Mouse (Mus musculus) lung, postnatal 25 days (tissue): Measurements from ENCODE around the gene Rapgef5.

ENCODE experiments used
- DNase-seq: peaks from one replicate; pipeline ENCODE4 v3.0.0; 2022; ENCODE audit warnings: low spot score

Rapgef5 gene

DNA sequence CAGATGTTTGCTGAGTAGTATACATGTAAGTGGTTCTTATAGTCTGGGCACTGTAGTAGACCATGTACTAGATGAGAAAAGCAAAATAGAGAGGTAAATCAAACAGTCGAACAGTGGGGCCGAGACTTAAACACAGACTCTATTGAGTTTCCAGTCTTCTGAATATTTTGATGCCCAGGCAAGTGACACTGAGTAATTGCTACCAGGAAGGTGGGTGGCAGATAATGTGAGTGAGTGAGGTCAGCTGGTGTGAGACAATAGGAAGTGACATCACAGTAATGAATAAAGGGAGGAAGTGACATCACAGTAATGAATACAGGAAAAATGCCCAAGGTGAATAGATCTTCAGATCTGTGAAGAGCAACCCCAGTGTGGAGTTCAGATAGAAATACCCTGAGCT lies at the start of gene Rapgef5:
TSS of gene Rapgef5 (plus strand) at position 301 of the 400 bp plus-strand sequence.
- no peak for DNase-seq

DNA sequence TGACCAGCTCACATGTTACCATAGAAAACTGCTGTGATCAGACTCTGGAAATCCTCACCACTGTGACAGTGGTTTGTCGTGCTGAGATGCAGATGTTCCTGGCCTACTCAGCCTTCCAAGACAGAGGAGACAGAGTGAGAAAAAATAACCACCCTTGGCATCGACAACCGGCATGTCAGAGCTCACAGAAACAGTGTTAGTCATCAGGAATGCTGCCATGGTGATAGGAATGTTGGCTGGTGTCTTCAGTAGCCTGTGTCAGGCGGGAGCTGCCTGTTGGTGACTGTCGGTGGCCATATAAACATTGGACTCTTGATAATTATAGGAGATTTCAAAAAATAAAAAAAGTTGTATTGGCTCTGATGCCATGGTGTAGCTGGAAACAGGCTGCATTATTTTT lies 48.0 kb upstream of the Rapgef5 start:
- peak; percentile 48 for DNase-seq

DNA sequence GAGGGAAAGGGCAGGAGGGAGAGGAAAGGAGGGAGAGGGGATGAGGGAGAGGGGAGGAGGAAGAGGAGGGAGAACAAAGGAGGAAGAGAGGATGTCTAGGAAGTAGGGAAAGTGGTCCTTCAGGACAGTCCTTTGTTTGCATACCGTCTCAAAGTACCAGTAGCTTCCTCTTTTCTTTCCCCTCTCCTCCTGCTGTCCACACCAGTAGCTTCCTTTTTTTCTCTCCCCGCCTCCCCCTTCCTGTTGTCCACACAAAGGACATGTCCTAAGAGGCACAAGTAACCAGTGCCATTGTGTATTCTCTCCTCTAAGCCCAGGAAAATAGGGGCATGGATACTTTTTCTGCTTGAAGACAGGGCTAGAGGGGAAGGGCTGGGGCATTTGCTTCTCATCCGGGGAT lies 37.3 kb upstream of the Rapgef5 start:
- DNase-seq: no peak

DNA sequence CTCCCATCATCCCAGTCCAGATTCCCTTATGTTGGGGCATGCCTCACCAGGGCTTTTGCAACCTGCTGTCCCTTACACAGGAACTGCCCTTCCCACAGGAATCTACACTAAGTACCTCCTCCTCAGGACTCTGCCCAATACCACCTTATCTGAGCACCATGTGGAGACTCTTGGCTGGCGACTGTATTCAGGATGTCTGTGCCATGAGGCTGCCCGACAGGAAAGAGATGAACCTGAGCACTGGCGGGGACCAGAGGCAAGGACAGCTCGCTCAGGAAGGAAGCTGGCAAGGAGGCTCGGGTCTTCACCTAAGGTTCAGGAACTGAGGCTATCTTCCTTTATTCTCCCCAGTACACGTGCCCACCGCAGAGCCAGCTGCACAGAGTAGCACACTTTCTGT lies 36.6 kb upstream of the Rapgef5 start:
- DNase-seq: no peak

- no peak for DNase-seq
Measured at GRCm38 (mm10) chr12:117480958-117481357, 35.3 kb upstream of the Rapgef5 start.

- DNase-seq: no peak
Measured at GRCm38 (mm10) chr12:117482665-117483064, 33.6 kb upstream of the Rapgef5 start.

GRCm38 (mm10) chr12:117486118-117487057 lies 29.9 kb upstream of the Rapgef5 start:
- no peak for DNase-seq

GRCm38 (mm10) chr12:117496501-117497176 lies 19.6 kb upstream of the Rapgef5 start:
- no peak for DNase-seq

- DNase-seq: no peak
Measured at GRCm38 (mm10) chr12:117497361-117497760, 18.9 kb upstream of the Rapgef5 start.

GRCm38 (mm10) chr12:117499242-117499641 lies 17.0 kb upstream of the Rapgef5 start:
- DNase-seq: peak; percentile 44

GRCm38 (mm10) chr12:117501180-117501579 lies 15.1 kb upstream of the Rapgef5 start:
- no peak for DNase-seq

- no peak for DNase-seq
Measured at GRCm38 (mm10) chr12:117502834-117503233, 13.4 kb upstream of the Rapgef5 start.

DNA sequence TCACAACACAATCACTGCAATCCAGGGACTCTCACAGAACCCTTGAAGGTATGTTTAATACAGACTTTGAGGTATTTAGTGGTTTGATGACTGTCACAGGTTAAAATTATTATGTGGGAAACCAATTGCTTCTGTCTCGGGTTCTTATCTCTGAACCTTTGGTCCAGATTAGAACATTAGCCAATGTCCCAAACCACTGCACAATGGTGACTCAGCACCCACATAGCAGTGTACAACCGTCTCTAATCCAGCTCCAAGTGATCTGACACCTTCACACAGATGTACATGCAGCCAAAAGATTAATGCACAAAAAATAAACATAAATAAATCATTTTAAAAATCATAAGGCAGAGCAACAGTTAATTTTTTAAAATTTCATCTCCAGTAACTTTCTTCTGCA lies 11.1 kb upstream of the Rapgef5 start:
- DNase-seq: no peak

DNA sequence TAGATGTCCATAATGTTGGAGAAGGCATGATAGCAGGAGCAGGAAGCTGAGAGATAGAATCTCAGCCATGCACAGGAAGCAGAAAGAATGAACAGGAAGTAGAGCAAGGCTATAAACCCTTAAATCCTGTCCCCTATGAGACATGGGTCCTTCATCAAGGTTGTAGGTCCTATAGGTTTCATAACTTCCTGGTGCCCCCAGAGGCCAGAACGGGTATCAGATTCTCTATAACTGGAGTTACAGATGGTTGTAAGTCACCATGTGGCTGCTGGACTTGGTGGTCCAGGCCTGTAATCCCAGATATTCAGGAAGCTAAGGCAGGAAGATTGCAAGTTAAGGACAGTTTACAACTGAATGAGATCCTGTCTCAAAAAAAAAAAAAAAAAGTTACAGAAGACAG lies 8.5 kb upstream of the Rapgef5 start:
- no peak for DNase-seq

DNA sequence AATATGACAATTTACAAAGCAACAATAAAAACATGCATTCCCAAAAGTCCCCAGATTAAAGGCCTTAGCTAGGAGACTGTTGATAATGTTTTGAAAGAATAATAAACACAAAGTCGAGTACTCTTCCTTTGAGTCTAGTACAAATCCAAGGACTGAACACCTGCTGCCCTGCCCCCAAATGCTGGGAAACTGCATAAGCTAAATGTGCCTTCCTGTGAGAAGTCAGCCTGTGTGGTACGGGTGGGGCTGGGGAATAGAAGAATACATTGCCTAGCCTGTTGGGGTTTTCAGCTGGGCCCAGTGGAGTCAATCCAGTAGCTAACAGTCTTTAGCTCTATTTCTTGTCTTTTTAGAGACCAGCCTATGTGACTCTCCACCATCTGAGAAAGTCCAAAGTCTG lies 6.4 kb upstream of the Rapgef5 start:
- no peak for DNase-seq

GRCm38 (mm10) chr12:117512468-117512867 lies 3.8 kb upstream of the Rapgef5 start:
- DNase-seq: no peak

- no peak for DNase-seq
Measured at GRCm38 (mm10) chr12:117513150-117513932, 2.9 kb upstream of the Rapgef5 start.

GRCm38 (mm10) chr12:117517275-117517936 lies 1.1 kb downstream of the Rapgef5 start:
- peak; percentile 32 for DNase-seq

DNA sequence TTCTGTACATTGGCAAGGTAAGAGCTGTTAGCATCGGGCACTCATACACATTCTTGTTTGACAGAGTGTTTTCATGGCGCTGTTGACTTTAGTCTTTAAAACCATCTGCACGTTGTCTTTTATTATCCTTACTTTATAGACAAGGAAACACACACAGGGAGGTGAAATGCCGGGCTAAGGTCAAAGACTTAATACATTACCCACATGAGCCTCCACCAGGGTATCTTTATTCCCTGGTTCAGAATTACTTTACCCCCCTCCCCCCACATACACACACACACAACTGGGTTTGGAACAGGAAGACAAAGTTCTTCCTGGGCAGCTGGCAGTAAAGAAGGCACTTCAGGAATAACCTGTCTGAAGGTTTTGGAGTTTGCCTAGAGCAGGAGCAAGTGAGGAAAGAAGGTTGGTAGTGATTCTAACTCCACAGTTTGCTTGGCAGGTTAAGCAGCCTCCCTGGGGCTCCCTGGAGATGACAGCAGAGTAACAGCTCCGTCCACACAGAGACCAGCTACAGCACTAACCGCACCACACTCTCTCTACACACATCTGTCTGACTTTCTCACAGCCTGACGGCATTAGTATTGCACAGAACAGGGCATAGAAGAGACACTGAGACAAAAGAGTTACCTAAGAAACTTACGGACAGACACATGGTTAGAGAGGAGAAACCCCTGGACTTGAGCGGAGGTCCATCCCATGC lies 8.2 kb downstream of the Rapgef5 start:
- no peak for DNase-seq

GRCm38 (mm10) chr12:117527889-117528288 lies 11.6 kb downstream of the Rapgef5 start:
- no peak for DNase-seq

DNA sequence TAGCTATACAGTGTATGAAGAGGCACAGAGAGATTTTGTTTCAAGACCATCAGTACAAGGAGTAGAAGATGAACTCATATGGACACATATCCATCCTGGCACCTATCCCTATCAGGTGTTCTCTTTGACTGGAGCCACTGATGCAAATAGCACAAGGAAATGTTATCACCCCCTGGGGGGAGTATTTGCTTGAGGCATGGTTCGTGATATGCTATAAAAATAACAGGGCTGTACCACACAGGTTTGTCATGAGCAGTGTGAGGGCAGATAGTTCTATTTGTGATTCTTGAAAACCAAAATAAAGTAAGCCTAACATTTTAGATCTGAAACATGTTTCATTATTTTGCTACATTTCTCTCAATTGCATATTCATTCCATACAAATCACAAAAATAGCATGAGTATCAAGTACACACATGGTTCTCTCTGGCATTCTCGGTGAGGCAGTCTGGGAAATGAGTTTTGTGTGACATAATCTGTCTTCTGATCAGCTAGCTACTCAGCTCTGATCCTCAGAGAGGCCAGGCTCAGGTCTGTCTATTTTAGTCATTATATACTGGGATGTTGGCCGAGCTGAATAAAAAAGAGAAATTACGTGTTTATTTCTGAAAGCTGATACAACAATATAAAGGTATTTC lies 12.3 kb downstream of the Rapgef5 start:
- DNase-seq: no peak
